Mouse (Mus musculus): Measurements from ENCODE around the gene Gm20388. TPM values are rescaled to one million over a fixed set of nuclear protein-coding genes. Genes with fewer than 3 reads are reported as not detected.

The Gm20388 gene
- polyA plus RNA-seq, 1 experiment from 2014 or later = not detected

- no peak overlapping the region for H3K4me3 ChIP-seq (ENCODE audit: low read depth, low read length)
- H3K36me3 ChIP-seq (ENCODE audit: control insufficient read depth, insufficient read depth, low read length) = no peaks in the 10 kb centered on the region
Observed at GRCm38 (mm10) chr8:123342911-123343310, 3432.3 kb downstream of the Gm20388 start.

GRCm38 (mm10) chr8:123343422-123343821 is 3432.8 kb downstream of the Gm20388 start:
- H3K4me2 ChIP-seq (ENCODE audit: low read depth, severe bottlenecking) = no peak overlapping the region
- WGBS = 90% methylated on average over 12 of the region's 12 CpGs
- no peak for DNase-seq (ENCODE audit: low spot score)
- no peak overlapping the region for H3K4me3 ChIP-seq (ENCODE audit: low read depth, low read length)
- no peak for ATAC-seq (ENCODE audit: insufficient number of reproducible peaks, low FRiP score, low TSS enrichment, low read depth)
- H3K9ac ChIP-seq (ENCODE audit: low read length) = no peak overlapping the region
- no peaks in the 10 kb centered on the region for H3K27me3 ChIP-seq (ENCODE audit: control insufficient read depth, insufficient read depth, low read length)
- H3K9me3 ChIP-seq (ENCODE audit: control insufficient read depth, low read length) = no peaks in the 10 kb centered on the region
- H3K4me1 ChIP-seq (ENCODE audit: control insufficient read depth, insufficient read depth, low read length) = no peaks in the 10 kb centered on the region; the same call in 1 of the 2 replicates
- H3K27ac ChIP-seq (replicated peaks; ENCODE audit: low read depth, low read length) = no peak overlapping the region
- H3K36me3 ChIP-seq (ENCODE audit: control insufficient read depth, insufficient read depth, low read length) = no peaks in the 10 kb centered on the region

More at GRCm38 (mm10) chr8:123342911-123343310, 3432.3 kb downstream of the Gm20388 start:
- Histone ChIP-seq H3K27ac (replicated peaks; ENCODE audit: low read depth, low read length) (no peak overlapping the region), H3K4me1 (ENCODE audit: control insufficient read depth, insufficient read depth, low read length) (no peaks in the 10 kb centered on the region; the same call in 1 of the 2 replicates), H3K4me2 (ENCODE audit: low read depth, severe bottlenecking) (no peak overlapping the region), H3K9ac (ENCODE audit: low read length) (no peak overlapping the region), H3K27me3 (ENCODE audit: control insufficient read depth, insufficient read depth, low read length) (no peaks in the 10 kb centered on the region), H3K9me3 (ENCODE audit: control insufficient read depth, low read length) (no peaks in the 10 kb centered on the region)
- WGBS = 78% methylated on average over 7 of the region's 7 CpGs
- ATAC-seq (ENCODE audit: insufficient number of reproducible peaks, low FRiP score, low TSS enrichment, low read depth) = no peak
- DNase-seq (ENCODE audit: low spot score) = no peak

DNA sequence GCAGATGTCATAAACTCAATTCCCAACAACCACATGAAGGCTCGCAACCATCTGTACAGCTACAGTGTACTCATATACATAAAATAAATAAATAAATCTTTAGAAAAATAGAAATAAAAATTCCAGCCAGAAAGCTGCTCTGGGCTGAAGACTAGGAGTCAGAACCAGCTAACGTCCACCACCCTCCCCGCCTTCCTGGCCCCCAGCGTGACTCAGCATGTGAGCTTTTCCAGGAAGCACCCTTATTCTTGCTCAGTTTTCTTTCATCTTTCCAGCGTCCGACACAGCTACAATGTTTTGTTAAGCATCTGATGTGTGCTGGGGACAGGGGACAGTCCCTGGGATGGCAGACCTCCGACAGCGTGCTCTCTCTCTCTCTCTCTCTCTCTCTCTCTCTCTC is 3434.5 kb downstream of the Gm20388 start:
- H3K4me3 ChIP-seq (ENCODE audit: low read depth, low read length) = no peak overlapping the region
- 86% methylated on average over 8 of the region's 8 CpGs for WGBS
- no peaks in the 10 kb centered on the region for H3K36me3 ChIP-seq (ENCODE audit: control insufficient read depth, insufficient read depth, low read length)
- no peaks in the 10 kb centered on the region for H3K27me3 ChIP-seq (ENCODE audit: control insufficient read depth, insufficient read depth, low read length)
- no peak overlapping the region for H3K4me2 ChIP-seq (ENCODE audit: low read depth, severe bottlenecking)
- H3K9ac ChIP-seq (ENCODE audit: low read length) = no peak overlapping the region
- no peaks in the 10 kb centered on the region; the same call in 1 of the 2 replicates for H3K4me1 ChIP-seq (ENCODE audit: control insufficient read depth, insufficient read depth, low read length)
- no peak for ATAC-seq (ENCODE audit: insufficient number of reproducible peaks, low FRiP score, low TSS enrichment, low read depth)
- H3K9me3 ChIP-seq (ENCODE audit: control insufficient read depth, low read length) = no peaks in the 10 kb centered on the region
- DNase-seq (ENCODE audit: low spot score) = no peak
- no peak overlapping the region for H3K27ac ChIP-seq (replicated peaks; ENCODE audit: low read depth, low read length)

- H3K9me3 ChIP-seq (ENCODE audit: control insufficient read depth, low read length) = no peaks in the 10 kb centered on the region
- H3K27me3 ChIP-seq (ENCODE audit: control insufficient read depth, insufficient read depth, low read length) = no peaks in the 10 kb centered on the region
- no peak overlapping the region for H3K4me3 ChIP-seq (ENCODE audit: low read depth, low read length)
- H3K9ac ChIP-seq (ENCODE audit: low read length) = no peak overlapping the region
- H3K27ac ChIP-seq (replicated peaks; ENCODE audit: low read depth, low read length) = no peak overlapping the region
- DNase-seq (ENCODE audit: low spot score) = no peak
- no peaks in the 10 kb centered on the region for H3K36me3 ChIP-seq (ENCODE audit: control insufficient read depth, insufficient read depth, low read length)
- no peaks in the 10 kb centered on the region; the same call in 1 of the 2 replicates for H3K4me1 ChIP-seq (ENCODE audit: control insufficient read depth, insufficient read depth, low read length)
- no peak overlapping the region for H3K4me2 ChIP-seq (ENCODE audit: low read depth, severe bottlenecking)
- 80% methylated on average over 6 of the region's 6 CpGs for WGBS
- no peak for ATAC-seq (ENCODE audit: insufficient number of reproducible peaks, low FRiP score, low TSS enrichment, low read depth)
Observed at GRCm38 (mm10) chr8:123345856-123346255, 3435.2 kb downstream of the Gm20388 start.

DNA sequence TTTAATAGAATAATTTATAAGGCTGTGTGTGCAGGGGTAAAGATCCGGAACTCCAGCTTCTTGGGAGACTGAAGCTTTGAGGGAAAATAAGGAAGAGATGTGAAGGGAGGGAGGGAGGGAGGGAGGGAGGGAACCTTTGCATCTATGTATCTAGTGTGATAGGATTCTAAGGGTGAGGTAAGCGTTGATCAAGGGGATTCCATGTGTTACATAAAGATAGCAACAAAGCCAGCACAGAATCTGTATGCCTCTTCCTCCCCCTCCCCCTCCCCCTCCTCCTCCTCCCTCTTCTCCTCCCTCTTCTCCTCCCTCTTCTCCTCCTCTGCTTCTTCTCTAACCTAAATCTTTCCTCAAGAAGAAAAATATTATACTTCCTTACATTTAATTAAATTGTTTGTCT is 3436.7 kb downstream of the Gm20388 start:
- ATAC-seq (ENCODE audit: insufficient number of reproducible peaks, low FRiP score, low TSS enrichment, low read depth) = no peak

DNA sequence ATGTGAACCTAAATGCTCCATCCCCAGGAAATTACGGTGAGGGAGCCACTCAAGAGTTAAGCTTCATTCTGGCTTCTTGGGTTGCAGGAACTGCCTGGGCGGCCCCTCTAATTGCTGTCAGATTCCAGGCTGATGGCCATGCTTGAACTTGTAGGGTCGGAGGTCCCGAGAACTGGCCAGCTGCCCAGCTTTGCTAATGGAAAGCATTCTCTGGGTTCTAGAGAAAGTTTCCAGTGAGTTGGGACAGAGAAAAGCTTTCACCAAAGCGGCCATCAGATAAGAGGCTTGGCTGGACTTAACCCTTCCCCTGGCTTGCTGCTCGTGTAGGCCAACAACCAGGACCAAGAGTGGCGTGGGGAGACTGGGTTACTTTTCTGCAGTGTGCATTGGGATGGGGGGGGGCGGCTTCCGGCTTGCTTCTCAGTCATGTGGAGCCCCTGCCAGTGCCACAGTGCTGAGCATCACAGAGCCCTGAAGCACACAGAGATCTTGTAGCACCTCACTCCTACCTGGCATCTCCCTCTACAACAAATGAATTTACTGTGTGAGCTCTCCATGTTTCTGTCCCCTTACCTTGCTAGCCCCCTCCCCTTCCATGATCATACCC is 3437.7 kb downstream of the Gm20388 start:
- no peaks in the 10 kb centered on the region; the same call in 1 of the 2 replicates for H3K4me1 ChIP-seq (ENCODE audit: control insufficient read depth, insufficient read depth, low read length)
- no peak overlapping the region for H3K4me2 ChIP-seq (ENCODE audit: low read depth, severe bottlenecking)
- no peak overlapping the region for H3K27ac ChIP-seq (replicated peaks; ENCODE audit: low read depth, low read length)
- ATAC-seq (ENCODE audit: insufficient number of reproducible peaks, low FRiP score, low TSS enrichment, low read depth) = no peak
- H3K9ac ChIP-seq (ENCODE audit: low read length) = no peak overlapping the region
- H3K36me3 ChIP-seq (ENCODE audit: control insufficient read depth, insufficient read depth, low read length) = no peaks in the 10 kb centered on the region
- no peak overlapping the region for H3K4me3 ChIP-seq (ENCODE audit: low read depth, low read length)
- H3K27me3 ChIP-seq (ENCODE audit: control insufficient read depth, insufficient read depth, low read length) = no peaks in the 10 kb centered on the region
- peak; percentile 30 for DNase-seq (ENCODE audit: low spot score)
- 41% methylated on average over 9 of the region's 9 CpGs for WGBS
- H3K9me3 ChIP-seq (ENCODE audit: control insufficient read depth, low read length) = no peaks in the 10 kb centered on the region

More for the DNA sequence above, 3436.7 kb downstream of the Gm20388 start:
- Histone ChIP-seq H3K27ac (replicated peaks; ENCODE audit: low read depth, low read length) (no peak overlapping the region), H3K4me1 (ENCODE audit: control insufficient read depth, insufficient read depth, low read length) (no peaks in the 10 kb centered on the region; the same call in 1 of the 2 replicates), H3K9ac (ENCODE audit: low read length) (no peak overlapping the region), H3K36me3 (ENCODE audit: control insufficient read depth, insufficient read depth, low read length) (no peaks in the 10 kb centered on the region), H3K4me2 (ENCODE audit: low read depth, severe bottlenecking) (no peak overlapping the region), H3K9me3 (ENCODE audit: control insufficient read depth, low read length) (no peaks in the 10 kb centered on the region), H3K27me3 (ENCODE audit: control insufficient read depth, insufficient read depth, low read length) (no peaks in the 10 kb centered on the region), H3K4me3 (ENCODE audit: low read depth, low read length) (no peak overlapping the region)
- no peak for DNase-seq (ENCODE audit: low spot score)
- 83% methylated on average over 2 of the region's 2 CpGs for WGBS

DNA sequence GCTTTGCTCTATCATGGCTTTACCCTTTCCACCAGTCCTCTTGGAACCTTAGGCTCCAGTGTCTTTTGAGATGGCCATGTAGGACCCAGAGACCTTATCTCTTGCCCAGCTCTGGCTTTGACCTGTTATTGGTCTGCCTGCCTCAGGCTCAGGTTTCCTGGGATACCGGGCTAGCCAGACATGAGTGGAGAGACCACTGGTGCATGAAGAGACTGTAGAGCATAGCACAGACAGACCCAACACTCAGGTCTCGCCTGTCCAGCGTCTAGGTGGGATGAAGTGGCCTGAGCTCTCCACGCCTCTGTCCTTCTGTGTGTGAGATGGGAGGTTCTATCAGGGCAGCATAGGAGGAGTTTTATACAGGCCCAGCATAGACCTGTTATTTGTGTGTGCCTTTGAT is 3438.4 kb downstream of the Gm20388 start:
- Histone ChIP-seq H3K9me3 (ENCODE audit: control insufficient read depth, low read length) (no peaks in the 10 kb centered on the region), H3K4me3 (ENCODE audit: low read depth, low read length) (no peak overlapping the region), H3K4me2 (ENCODE audit: low read depth, severe bottlenecking) (no peak overlapping the region), H3K27me3 (ENCODE audit: control insufficient read depth, insufficient read depth, low read length) (no peaks in the 10 kb centered on the region), H3K4me1 (ENCODE audit: control insufficient read depth, insufficient read depth, low read length) (no peaks in the 10 kb centered on the region; the same call in 1 of the 2 replicates), H3K9ac (ENCODE audit: low read length) (no peak overlapping the region), H3K36me3 (ENCODE audit: control insufficient read depth, insufficient read depth, low read length) (no peaks in the 10 kb centered on the region), H3K27ac (replicated peaks; ENCODE audit: low read depth, low read length) (no peak overlapping the region)
- DNase-seq (ENCODE audit: low spot score) (no peak), ATAC-seq (ENCODE audit: insufficient number of reproducible peaks, low FRiP score, low TSS enrichment, low read depth) (no peak)
- WGBS = 86% methylated on average over 4 of the region's 4 CpGs

DNA sequence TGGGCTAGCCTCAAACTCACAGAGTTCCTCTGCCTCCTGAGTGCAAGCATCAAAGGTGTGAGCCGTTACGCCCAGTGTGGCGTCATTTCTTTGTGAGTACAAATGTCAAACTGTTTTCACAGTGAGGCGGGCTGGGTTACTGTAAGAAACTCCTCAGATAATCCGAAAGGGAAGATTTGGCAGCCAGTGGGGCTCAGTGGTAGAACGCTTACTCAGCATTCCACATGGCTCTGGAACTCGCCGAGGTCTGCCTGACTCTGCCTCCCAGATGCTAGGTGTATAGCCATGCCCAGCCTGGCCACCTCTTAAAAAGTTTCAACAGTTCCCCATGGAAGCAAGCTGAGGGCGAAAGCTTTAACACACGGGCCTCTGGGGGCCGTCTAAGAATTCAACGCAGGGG is 3441.5 kb downstream of the Gm20388 start:
- H3K4me1 ChIP-seq (ENCODE audit: control insufficient read depth, insufficient read depth, low read length) = no peaks in the 10 kb centered on the region; the same call in 1 of the 2 replicates
- WGBS = 86% methylated on average over 12 of the region's 12 CpGs
- no peaks in the 10 kb centered on the region for H3K36me3 ChIP-seq (ENCODE audit: control insufficient read depth, insufficient read depth, low read length)
- H3K4me3 ChIP-seq (ENCODE audit: low read depth, low read length) = no peak overlapping the region
- ATAC-seq (ENCODE audit: insufficient number of reproducible peaks, low FRiP score, low TSS enrichment, low read depth) (no peak), DNase-seq (ENCODE audit: low spot score) (no peak)
- no peaks in the 10 kb centered on the region for H3K9me3 ChIP-seq (ENCODE audit: control insufficient read depth, low read length)
- no peak overlapping the region for H3K4me2 ChIP-seq (ENCODE audit: low read depth, severe bottlenecking)
- H3K27ac ChIP-seq (replicated peaks; ENCODE audit: low read depth, low read length) = no peak overlapping the region
- H3K27me3 ChIP-seq (ENCODE audit: control insufficient read depth, insufficient read depth, low read length) = no peaks in the 10 kb centered on the region
- H3K9ac ChIP-seq (ENCODE audit: low read length) = no peak overlapping the region

GRCm38 (mm10) chr8:123352786-123353185 is 3442.1 kb downstream of the Gm20388 start:
- Histone ChIP-seq H3K9ac (ENCODE audit: low read length) (no peak overlapping the region), H3K36me3 (ENCODE audit: control insufficient read depth, insufficient read depth, low read length) (no peaks in the 10 kb centered on the region), H3K27me3 (ENCODE audit: control insufficient read depth, insufficient read depth, low read length) (no peaks in the 10 kb centered on the region), H3K4me1 (ENCODE audit: control insufficient read depth, insufficient read depth, low read length) (no peaks in the 10 kb centered on the region; the same call in 1 of the 2 replicates), H3K27ac (replicated peaks; ENCODE audit: low read depth, low read length) (no peak overlapping the region), H3K9me3 (ENCODE audit: control insufficient read depth, low read length) (no peaks in the 10 kb centered on the region), H3K4me3 (ENCODE audit: low read depth, low read length) (no peak overlapping the region), H3K4me2 (ENCODE audit: low read depth, severe bottlenecking) (no peak overlapping the region)
- ATAC-seq (ENCODE audit: insufficient number of reproducible peaks, low FRiP score, low TSS enrichment, low read depth) (no peak), DNase-seq (ENCODE audit: low spot score) (peak; percentile 42)
- 66% methylated on average over 13 of the region's 13 CpGs for WGBS
